Mouse (Mus musculus): ENCODE measurements around the gene Ctnnal1. TPM values are rescaled to one million over a fixed set of nuclear protein-coding genes. Genes with fewer than 3 reads are reported as not detected.

The Ctnnal1 gene
- polyA plus RNA-seq, 1 experiment from 2014 or later: 33.2 TPM

- no peak overlapping the region for H3K4me3 ChIP-seq
- H3K36me3 ChIP-seq: peaks cover 4% of the 10 kb centered on the region
- no peaks in the 10 kb centered on the region for H3K9me3 ChIP-seq (replicated peaks)
- H3K27me3 ChIP-seq (ENCODE audit: low read depth, poor library complexity, severe bottlenecking): no peaks in the 10 kb centered on the region
- 0 out of 2 replicates have a peak overlapping the region, but pooled peaks have one; percentile 30 for H3K27ac ChIP-seq
- DNase-seq (ENCODE audit: low spot score): no peak
- H3K4me1 ChIP-seq: peaks cover 5% of the 10 kb centered on the region; the same call in 1 of the 2 replicates
- WGBS: 44% methylated on average over 6 of the region's 6 CpGs
Measured at GRCm38 (mm10) chr4:56850724-56851123, 14.3 kb downstream of the Ctnnal1 start.

- Histone ChIP-seq H3K9me3 (replicated peaks) (no peaks in the 10 kb centered on the region), H3K4me3 (no peak overlapping the region), H3K4me1 (peaks cover 5% of the 10 kb centered on the region; the same call in 1 of the 2 replicates), H3K27ac (no peak overlapping the region), H3K36me3 (peaks cover 25% of the 10 kb centered on the region), H3K27me3 (ENCODE audit: low read depth, poor library complexity, severe bottlenecking) (no peaks in the 10 kb centered on the region)
- WGBS: 91% methylated on average over 6 of the region's 6 CpGs
- no peak for DNase-seq (ENCODE audit: low spot score)
Measured at GRCm38 (mm10) chr4:56848044-56848443, 16.9 kb downstream of the Ctnnal1 start.

- H3K36me3 ChIP-seq: peaks cover 25% of the 10 kb centered on the region
- H3K4me3 ChIP-seq: no peak overlapping the region
- H3K9me3 ChIP-seq (replicated peaks): no peaks in the 10 kb centered on the region
- WGBS: 86% methylated on average over 3 of the region's 3 CpGs
- peaks cover 5% of the 10 kb centered on the region; the same call in 1 of the 2 replicates for H3K4me1 ChIP-seq
- no peak for DNase-seq (ENCODE audit: low spot score)
- no peak overlapping the region for H3K27ac ChIP-seq
- H3K27me3 ChIP-seq (ENCODE audit: low read depth, poor library complexity, severe bottlenecking): no peaks in the 10 kb centered on the region
Measured at GRCm38 (mm10) chr4:56847400-56847799, 17.6 kb downstream of the Ctnnal1 start.

GRCm38 (mm10) chr4:56845896-56846533 lies 19.0 kb downstream of the Ctnnal1 start:
- Histone ChIP-seq H3K4me1 (peaks cover 5% of the 10 kb centered on the region; the same call in 1 of the 2 replicates), H3K36me3 (peaks cover 37% of the 10 kb centered on the region), H3K9me3 (replicated peaks) (no peaks in the 10 kb centered on the region), H3K27me3 (ENCODE audit: low read depth, poor library complexity, severe bottlenecking) (no peaks in the 10 kb centered on the region), H3K27ac (no peak overlapping the region), H3K4me3 (no peak overlapping the region)
- DNase-seq (ENCODE audit: low spot score): no peak
- WGBS: 69% methylated on average over 12 of the region's 12 CpGs

GRCm38 (mm10) chr4:56844911-56845310 lies 20.1 kb downstream of the Ctnnal1 start:
- H3K27ac ChIP-seq: no peak overlapping the region
- H3K36me3 ChIP-seq: peaks cover 45% of the 10 kb centered on the region
- DNase-seq (ENCODE audit: low spot score): no peak
- H3K4me3 ChIP-seq: no peak overlapping the region
- no peaks in the 10 kb centered on the region for H3K4me1 ChIP-seq
- no peaks in the 10 kb centered on the region for H3K27me3 ChIP-seq (ENCODE audit: low read depth, poor library complexity, severe bottlenecking)
- 94% methylated on average over 4 of the region's 4 CpGs for WGBS
- no peaks in the 10 kb centered on the region for H3K9me3 ChIP-seq (replicated peaks)

- Histone ChIP-seq H3K4me3 (no peak overlapping the region), H3K27me3 (ENCODE audit: low read depth, poor library complexity, severe bottlenecking) (no peaks in the 10 kb centered on the region), H3K9me3 (replicated peaks) (no peaks in the 10 kb centered on the region), H3K36me3 (peaks cover 49% of the 10 kb centered on the region), H3K27ac (no peak overlapping the region), H3K4me1 (no peaks in the 10 kb centered on the region)
- WGBS: 94% methylated on average over 2 of the region's 2 CpGs
- no peak for DNase-seq (ENCODE audit: low spot score)
Measured at GRCm38 (mm10) chr4:56843963-56844362, 21.0 kb downstream of the Ctnnal1 start.

GRCm38 (mm10) chr4:56842501-56842900 lies 22.5 kb downstream of the Ctnnal1 start:
- DNase-seq (ENCODE audit: low spot score): no peak
- no peaks in the 10 kb centered on the region for H3K9me3 ChIP-seq (replicated peaks)
- H3K27me3 ChIP-seq (ENCODE audit: low read depth, poor library complexity, severe bottlenecking): no peaks in the 10 kb centered on the region
- no peaks in the 10 kb centered on the region for H3K4me1 ChIP-seq
- no peak overlapping the region for H3K27ac ChIP-seq
- H3K36me3 ChIP-seq: peaks cover 63% of the 10 kb centered on the region
- 86% methylated on average over 7 of the region's 7 CpGs for WGBS
- H3K4me3 ChIP-seq: no peak overlapping the region

- DNase-seq (ENCODE audit: low spot score): no peak
- H3K36me3 ChIP-seq: peaks cover 70% of the 10 kb centered on the region
- H3K9me3 ChIP-seq (replicated peaks): no peaks in the 10 kb centered on the region
- H3K4me3 ChIP-seq: no peak overlapping the region
- H3K27ac ChIP-seq: no peak overlapping the region
- H3K27me3 ChIP-seq (ENCODE audit: low read depth, poor library complexity, severe bottlenecking): no peaks in the 10 kb centered on the region
- H3K4me1 ChIP-seq: no peaks in the 10 kb centered on the region
- 86% methylated on average over 3 of the region's 3 CpGs for WGBS
Measured at GRCm38 (mm10) chr4:56840297-56840696, 24.7 kb downstream of the Ctnnal1 start.

- WGBS: 87% methylated on average over 6 of the region's 6 CpGs
- Histone ChIP-seq H3K27me3 (ENCODE audit: low read depth, poor library complexity, severe bottlenecking) (no peaks in the 10 kb centered on the region), H3K4me1 (no peaks in the 10 kb centered on the region), H3K4me3 (no peak overlapping the region), H3K27ac (no peak overlapping the region), H3K9me3 (replicated peaks) (no peaks in the 10 kb centered on the region), H3K36me3 (peaks cover 72% of the 10 kb centered on the region)
- no peak for DNase-seq (ENCODE audit: low spot score)
Measured at GRCm38 (mm10) chr4:56837661-56838060, 27.3 kb downstream of the Ctnnal1 start.

- WGBS: 93% methylated on average over 7 of the region's 7 CpGs
- no peak for DNase-seq (ENCODE audit: low spot score)
- H3K27me3 ChIP-seq (ENCODE audit: low read depth, poor library complexity, severe bottlenecking): no peaks in the 10 kb centered on the region
- H3K36me3 ChIP-seq: peaks cover 66% of the 10 kb centered on the region
- H3K9me3 ChIP-seq (replicated peaks): no peaks in the 10 kb centered on the region
- H3K4me3 ChIP-seq: no peak overlapping the region
- no peak overlapping the region for H3K27ac ChIP-seq
- H3K4me1 ChIP-seq: peaks cover 10% of the 10 kb centered on the region
Measured at GRCm38 (mm10) chr4:56831998-56832397, 33.0 kb downstream of the Ctnnal1 start.

- Histone ChIP-seq H3K36me3 (peaks cover 64% of the 10 kb centered on the region), H3K4me1 (peaks cover 10% of the 10 kb centered on the region), H3K9me3 (replicated peaks) (no peaks in the 10 kb centered on the region), H3K27me3 (ENCODE audit: low read depth, poor library complexity, severe bottlenecking) (no peaks in the 10 kb centered on the region), H3K4me3 (no peak overlapping the region), H3K27ac (no peak overlapping the region)
- DNase-seq (ENCODE audit: low spot score): no peak
- WGBS: 65% methylated on average over 13 of the region's 13 CpGs
Measured at GRCm38 (mm10) chr4:56831013-56831609, 33.9 kb downstream of the Ctnnal1 start.

GRCm38 (mm10) chr4:56829511-56829921 lies 35.5 kb downstream of the Ctnnal1 start:
- Histone ChIP-seq H3K4me1 (peaks cover 10% of the 10 kb centered on the region), H3K36me3 (peaks cover 54% of the 10 kb centered on the region), H3K9me3 (replicated peaks) (no peaks in the 10 kb centered on the region), H3K27me3 (ENCODE audit: low read depth, poor library complexity, severe bottlenecking) (no peaks in the 10 kb centered on the region), H3K4me3 (no peak overlapping the region), H3K27ac (no peak overlapping the region)
- no peak for DNase-seq (ENCODE audit: low spot score)
- WGBS: 79% methylated on average over 7 of the region's 7 CpGs

- Histone ChIP-seq H3K9me3 (replicated peaks) (no peaks in the 10 kb centered on the region), H3K4me3 (no peak overlapping the region), H3K27me3 (ENCODE audit: low read depth, poor library complexity, severe bottlenecking) (no peaks in the 10 kb centered on the region), H3K27ac (no peak overlapping the region), H3K4me1 (peaks cover 10% of the 10 kb centered on the region), H3K36me3 (peaks cover 55% of the 10 kb centered on the region)
- DNase-seq (ENCODE audit: low spot score): no peak
- WGBS: 86% methylated on average over 3 of the region's 3 CpGs
Measured at GRCm38 (mm10) chr4:56828932-56829331, 36.1 kb downstream of the Ctnnal1 start.
